Mouse (Mus musculus): Measurements from ENCODE around the gene Prg2.

GRCm38 (mm10) chr2:84937491-84938150, 42.6 kb upstream of the Prg2 start:
- TF ChIP-seq CTCF (conservative IDR thresholded peaks at IDR 0.05; ENCODE audit: insufficient read depth, insufficient read length, low read depth, low read length) (no peak), POLR2A (IDR thresholded peaks at IDR 0.05; ENCODE audit: low read depth, low read length) (no peak)
